Mouse (Mus musculus): ENCODE data around the gene Tmem140.

GRCm38 (mm10) chr6:34868507-34869217 lies 5.7 kb downstream of the Tmem140 start:
- TF ChIP-seq CTCF (IDR thresholded peaks at IDR 0.05; ENCODE audit: low read depth) (no peak), EP300 (IDR thresholded peaks at IDR 0.05; ENCODE audit: low read depth) (no peak)
